Mouse (Mus musculus) stomach, embryonic 14.5 days (tissue): ENCODE results near the gene Dock10. TPM values are rescaled to one million over a fixed set of nuclear protein-coding genes. Genes with fewer than 3 reads are reported as not detected.

ENCODE experiments used
- ATAC-seq: fragments of 200-750 bp; cut with Nextera tagmentation; 2 replicates; pipeline ENCODE4 v1.8.0; 2017; ENCODE audit warnings: low read depth, moderate TSS enrichment; ENCODE audit not compliant: insufficient number of reproducible peaks, insufficient read depth, low FRiP score
- H3K27ac ChIP-seq: fragments of 300-500 bp; sonication (generic); 2 replicates; pipeline ENCODE4 v1.5.1; 2014; ENCODE audit warnings: mild to moderate bottlenecking, low read length, moderate library complexity, mixed read lengths
- H3K27me3 ChIP-seq: fragments of 300-500 bp; sonication (generic); 2 replicates; pipeline ENCODE4 v1.6.1; 2014; ENCODE audit warnings: low read length, control low read depth, mixed read lengths; ENCODE audit not compliant: control insufficient read depth, insufficient read depth
- H3K36me3 ChIP-seq: fragments of 300-500 bp; sonication (generic); 2 replicates; pipeline ENCODE4 v1.6.1; 2014; ENCODE audit warnings: mild to moderate bottlenecking, control low read depth, low read length, moderate library complexity, mixed read lengths; ENCODE audit not compliant: control insufficient read depth, insufficient read depth
- H3K4me1 ChIP-seq: fragments of 300-500 bp; sonication (generic); 2 replicates; pipeline ENCODE4 v1.6.1; 2014; ENCODE audit warnings: low read length, control low read depth, mixed read lengths; ENCODE audit not compliant: control insufficient read depth, insufficient read depth
- H3K4me2 ChIP-seq: fragments of 300-500 bp; sonication (generic); replicated peaks from 2 replicates; pipeline ENCODE4 v1.6.1; 2014; ENCODE audit warnings: low read depth, low read length, control low read depth
- H3K4me3 ChIP-seq: fragments of 300-500 bp; sonication (generic); 2 replicates; pipeline ENCODE4 v1.5.1; 2014; ENCODE audit warnings: low read depth, low read length, control low read depth
- H3K9ac ChIP-seq: fragments of 300-500 bp; sonication (generic); replicated peaks from 2 replicates; pipeline ENCODE4 v1.6.1; 2014; ENCODE audit warnings: low read depth, mild to moderate bottlenecking, control low read depth, low read length, moderate library complexity, mixed read lengths
- H3K9me3 ChIP-seq: fragments of 300-500 bp; sonication (generic); 2 replicates; pipeline ENCODE4 v1.6.1; 2016; ENCODE audit warnings: low read depth, low read length, control low read depth; ENCODE audit not compliant: control insufficient read depth
- WGBS: fragments of 180-500 bp; shearing (Covaris S2); extraction: QIAGEN DNeasy Blood & Tissue Kit; methylation state at CpG from one replicate; pipeline ENCODE4 v1.1.7; 2014; 5-methylcytosine and 5-hydroxymethylcytosine counted together
- polyA plus RNA-seq: library from polyadenylated mRNA; unstranded; fragments of >200 nt; fragmentation: Nextera tagmentation; extraction: Ambion mirVana; gene quantifications from 2 replicates; pipeline ENCODE4 v1.2.1, GENCODE M21; 2014

The Dock10 gene
- polyA plus RNA-seq, 1 experiment from 2014 or later: 9.4 TPM

- no peak overlapping the region for H3K4me3 ChIP-seq
- no peaks in the 10 kb centered on the region for H3K36me3 ChIP-seq
- no peaks in the 10 kb centered on the region for H3K9me3 ChIP-seq
- H3K4me1 ChIP-seq: no peaks in the 10 kb centered on the region
- H3K4me2 ChIP-seq: no peak overlapping the region
- WGBS: 91% methylated on average over 2 of the region's 2 CpGs
- H3K27me3 ChIP-seq: no peaks in the 10 kb centered on the region
- ATAC-seq: no peak
- H3K27ac ChIP-seq: no peak overlapping the region
- no peak overlapping the region for H3K9ac ChIP-seq
Observed at GRCm38 (mm10) chr1:80604332-80604731, 154.0 kb downstream of the Dock10 start.

DNA sequence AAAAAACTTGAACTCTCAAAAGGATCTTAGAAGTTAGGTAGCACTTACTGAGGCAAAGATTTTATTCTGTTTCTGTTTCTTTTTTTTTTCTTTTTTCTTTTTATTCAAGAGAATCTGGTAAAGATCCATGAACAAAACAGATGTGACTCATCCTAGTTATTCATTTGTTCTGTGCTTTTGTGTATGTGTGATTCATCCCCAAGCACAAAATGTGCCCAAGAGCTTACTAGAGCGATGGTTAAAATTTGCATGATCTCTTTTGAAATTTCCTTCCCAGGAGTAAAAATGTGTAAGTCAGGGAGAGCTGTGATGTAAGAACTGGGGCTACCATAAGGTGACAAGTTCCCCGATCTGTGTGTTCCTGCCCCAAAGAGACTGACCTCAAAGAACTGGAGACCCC is 155.2 kb downstream of the Dock10 start:
- H3K27me3 ChIP-seq: no peaks in the 10 kb centered on the region
- H3K27ac ChIP-seq: no peak overlapping the region
- WGBS: 87% methylated on average over 2 of the region's 2 CpGs
- H3K4me1 ChIP-seq: no peaks in the 10 kb centered on the region
- no peak overlapping the region for H3K4me3 ChIP-seq
- H3K9ac ChIP-seq: no peak overlapping the region
- no peaks in the 10 kb centered on the region for H3K9me3 ChIP-seq
- ATAC-seq: no peak
- no peak overlapping the region for H3K4me2 ChIP-seq
- no peaks in the 10 kb centered on the region for H3K36me3 ChIP-seq

GRCm38 (mm10) chr1:80583281-80583680 is 175.0 kb downstream of the Dock10 start:
- H3K9me3 ChIP-seq: no peaks in the 10 kb centered on the region
- ATAC-seq: no peak
- WGBS: 31% methylated on average over 5 of the region's 5 CpGs

DNA sequence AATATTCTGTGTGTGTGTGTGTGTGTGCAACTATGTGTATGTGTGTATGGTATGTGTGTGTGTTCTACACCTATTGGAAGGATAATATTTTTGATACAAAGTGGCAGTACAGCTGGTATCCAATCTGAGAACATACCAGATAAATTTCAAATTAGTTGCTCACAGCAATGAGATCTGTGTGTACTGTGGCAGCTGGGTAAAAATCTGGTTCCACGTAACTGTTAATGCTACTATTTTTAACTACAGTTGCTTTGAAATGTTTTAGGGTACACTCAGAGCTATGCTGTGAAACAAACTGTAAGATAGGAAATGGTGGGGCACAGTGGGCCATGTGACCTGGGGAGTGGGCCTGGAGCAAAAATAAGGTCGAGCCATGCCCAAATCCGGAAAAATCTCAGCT is 176.1 kb downstream of the Dock10 start:
- 89% methylated on average over 3 of the region's 3 CpGs for WGBS
- H3K36me3 ChIP-seq: no peaks in the 10 kb centered on the region
- ATAC-seq: no peak
- no peak overlapping the region for H3K4me2 ChIP-seq
- H3K9ac ChIP-seq: no peak overlapping the region
- H3K9me3 ChIP-seq: no peaks in the 10 kb centered on the region
- H3K27ac ChIP-seq: no peak overlapping the region
- H3K27me3 ChIP-seq: no peaks in the 10 kb centered on the region
- 0 out of 2 replicates have a peak, but pooled peaks cover 2% of the 10 kb centered on the region for H3K4me1 ChIP-seq
- H3K4me3 ChIP-seq: no peak overlapping the region

More at GRCm38 (mm10) chr1:80583281-80583680, 175.0 kb downstream of the Dock10 start:
- H3K9ac ChIP-seq: no peak overlapping the region
- no peaks in the 10 kb centered on the region for H3K36me3 ChIP-seq
- H3K27ac ChIP-seq: no peak overlapping the region
- no peaks in the 10 kb centered on the region for H3K27me3 ChIP-seq
- no peak overlapping the region for H3K4me2 ChIP-seq
- 0 out of 2 replicates have a peak, but pooled peaks cover 2% of the 10 kb centered on the region for H3K4me1 ChIP-seq
- no peak overlapping the region for H3K4me3 ChIP-seq

- ATAC-seq: no peak
- no peak overlapping the region for H3K4me2 ChIP-seq
- no peaks in the 10 kb centered on the region for H3K36me3 ChIP-seq
- no peak overlapping the region for H3K4me3 ChIP-seq
- H3K27me3 ChIP-seq: no peaks in the 10 kb centered on the region
- H3K9ac ChIP-seq: no peak overlapping the region
- H3K4me1 ChIP-seq: no peaks in the 10 kb centered on the region
- H3K27ac ChIP-seq: no peak overlapping the region
- no peaks in the 10 kb centered on the region for H3K9me3 ChIP-seq
- WGBS: 82% methylated on average over 2 of the region's 2 CpGs
Observed at GRCm38 (mm10) chr1:80576898-80577297, 181.4 kb downstream of the Dock10 start.

GRCm38 (mm10) chr1:80556446-80556845 is 201.9 kb downstream of the Dock10 start:
- no peaks in the 10 kb centered on the region for H3K4me1 ChIP-seq
- H3K9ac ChIP-seq: no peak overlapping the region
- no peaks in the 10 kb centered on the region for H3K36me3 ChIP-seq
- WGBS: 91% methylated on average over 1 of the region's 1 CpGs
- H3K27ac ChIP-seq: no peak overlapping the region
- H3K4me2 ChIP-seq: no peak overlapping the region
- no peak overlapping the region for H3K4me3 ChIP-seq
- H3K9me3 ChIP-seq: no peaks in the 10 kb centered on the region
- H3K27me3 ChIP-seq: no peaks in the 10 kb centered on the region
- ATAC-seq: no peak

DNA sequence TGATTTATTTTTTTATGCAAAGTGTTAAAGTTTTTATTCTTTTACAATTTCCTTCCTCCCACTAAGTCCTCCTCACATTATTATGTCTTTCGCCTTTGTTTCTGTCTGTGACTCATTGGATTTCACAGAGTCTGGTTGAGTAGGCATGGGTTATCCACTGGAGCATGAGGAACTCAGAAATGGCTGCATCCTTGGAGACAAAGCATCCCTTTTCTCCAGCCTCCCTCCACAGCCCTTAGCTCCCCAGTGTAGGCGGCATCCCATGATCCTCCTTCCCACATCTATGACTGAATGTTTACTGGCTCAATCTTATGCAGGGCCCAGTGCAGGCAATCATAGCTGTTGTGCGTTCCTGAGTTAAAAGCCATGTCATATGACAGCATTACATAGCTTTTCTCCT is 216.8 kb downstream of the Dock10 start:
- 94% methylated on average over 3 of the region's 3 CpGs for WGBS
- no peaks in the 10 kb centered on the region for H3K4me1 ChIP-seq
- no peak for ATAC-seq
- H3K36me3 ChIP-seq: no peaks in the 10 kb centered on the region
- no peaks in the 10 kb centered on the region for H3K27me3 ChIP-seq
- H3K9ac ChIP-seq: no peak overlapping the region
- no peak overlapping the region for H3K27ac ChIP-seq
- H3K4me2 ChIP-seq: no peak overlapping the region
- no peak overlapping the region for H3K4me3 ChIP-seq
- H3K9me3 ChIP-seq: no peaks in the 10 kb centered on the region

DNA sequence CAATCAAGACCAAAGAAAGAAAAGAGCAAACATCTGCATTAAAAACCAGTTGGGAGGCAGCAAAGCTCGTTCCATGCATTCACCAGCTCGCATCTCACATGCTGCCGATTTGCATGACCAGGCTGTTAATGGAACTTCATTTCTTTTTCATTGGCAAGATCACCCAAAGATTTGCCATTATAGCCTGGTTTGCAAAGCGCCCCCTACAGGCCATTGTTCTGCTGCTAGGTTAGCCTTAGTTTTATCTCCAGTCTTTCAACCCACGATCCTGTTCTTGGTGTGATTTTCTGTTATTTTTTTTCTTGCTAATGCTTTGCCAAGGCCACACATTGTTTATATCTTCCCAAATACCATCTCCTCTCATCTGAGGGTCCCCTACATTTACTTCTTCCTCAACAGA is 236.1 kb downstream of the Dock10 start:
- no peak for ATAC-seq
- no peak overlapping the region for H3K9ac ChIP-seq
- H3K9me3 ChIP-seq: no peaks in the 10 kb centered on the region
- no peak overlapping the region for H3K4me3 ChIP-seq
- no peaks in the 10 kb centered on the region for H3K27me3 ChIP-seq
- H3K27ac ChIP-seq: no peak overlapping the region
- H3K4me1 ChIP-seq: no peaks in the 10 kb centered on the region
- H3K4me2 ChIP-seq: no peak overlapping the region
- 68% methylated on average over 5 of the region's 5 CpGs for WGBS
- no peaks in the 10 kb centered on the region; the same call in 1 of the 2 replicates for H3K36me3 ChIP-seq

- Histone ChIP-seq H3K36me3 (no peaks in the 10 kb centered on the region; the same call in 1 of the 2 replicates), H3K27ac (no peak overlapping the region), H3K4me2 (no peak overlapping the region), H3K9me3 (no peaks in the 10 kb centered on the region), H3K9ac (no peak overlapping the region), H3K4me3 (no peak overlapping the region), H3K27me3 (no peaks in the 10 kb centered on the region), H3K4me1 (no peaks in the 10 kb centered on the region)
- WGBS: 25% methylated on average over 2 of the region's 2 CpGs
- ATAC-seq: no peak
Observed at GRCm38 (mm10) chr1:80520456-80520855, 237.9 kb downstream of the Dock10 start.
